Mouse (Mus musculus): ENCODE data around the gene Acoxl.
A peak's percentile ranks its signal among the peaks of the same experiment; 100 is the strongest.

Gene Acoxl

DNA sequence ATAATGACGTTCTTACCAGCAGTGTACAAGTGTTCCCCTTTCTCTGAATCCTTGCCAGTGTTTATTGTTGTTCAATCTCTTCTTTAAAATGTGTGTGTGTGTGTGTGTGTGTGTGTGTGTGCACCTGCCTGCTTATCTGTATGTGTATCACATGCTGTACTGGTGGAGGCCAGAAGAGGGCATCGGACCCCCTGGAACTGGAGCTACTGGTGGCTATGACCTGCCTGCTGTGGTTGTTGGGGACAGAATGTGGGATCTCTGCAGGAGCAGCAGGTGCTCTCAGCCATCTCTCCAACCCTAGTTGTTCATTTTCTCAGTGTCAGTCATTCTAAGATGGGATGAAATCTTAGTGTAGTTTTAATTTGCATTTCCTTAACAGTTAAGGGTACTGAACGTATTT, 98.4 kb downstream of the Acoxl start:
- no peak for DNase-seq (ENCODE audit: extremely low read depth, low read depth)

DNA sequence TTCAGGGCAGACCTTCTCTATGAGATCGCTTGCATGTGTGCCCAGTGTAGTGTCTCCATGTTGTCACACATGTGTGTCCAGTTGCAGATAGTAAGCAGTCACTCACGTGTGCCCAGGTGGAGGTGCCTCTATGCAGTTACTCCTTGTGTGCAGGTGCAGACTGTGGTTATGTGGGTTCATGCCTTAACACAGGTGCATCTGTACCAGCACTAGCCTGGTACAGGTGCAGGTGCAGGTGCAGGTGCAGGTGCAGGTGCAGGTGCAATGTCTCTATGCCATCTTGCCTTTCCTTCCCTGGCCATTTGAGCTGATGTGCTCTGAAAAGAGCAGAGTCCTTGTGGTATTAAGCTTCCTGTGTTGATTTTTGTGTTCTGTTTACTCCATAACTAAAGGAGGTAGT, 100.5 kb downstream of the Acoxl start:
- no peak for DNase-seq (ENCODE audit: extremely low read depth, low read depth)

DNA sequence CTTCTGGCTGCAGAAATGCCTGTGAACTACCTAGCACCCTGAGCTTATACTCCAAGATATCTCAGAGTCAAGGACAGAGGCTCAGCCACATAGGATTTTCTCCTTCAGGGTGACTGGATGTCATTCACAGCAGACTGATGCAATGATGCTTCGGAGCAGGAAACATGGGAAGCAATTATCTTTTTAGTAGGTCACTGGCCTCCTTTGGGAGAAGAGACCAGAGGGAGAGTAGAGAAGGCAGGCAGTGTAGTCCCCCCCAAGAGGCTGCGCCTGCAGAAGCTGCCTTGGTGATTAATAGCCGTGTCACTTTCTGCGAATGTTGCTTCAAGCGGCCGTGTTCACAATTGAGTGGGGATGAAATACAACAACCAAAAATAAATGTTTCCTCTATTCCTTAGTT, 121.9 kb downstream of the Acoxl start:
- no peak for DNase-seq (ENCODE audit: extremely low read depth, low read depth)

DNA sequence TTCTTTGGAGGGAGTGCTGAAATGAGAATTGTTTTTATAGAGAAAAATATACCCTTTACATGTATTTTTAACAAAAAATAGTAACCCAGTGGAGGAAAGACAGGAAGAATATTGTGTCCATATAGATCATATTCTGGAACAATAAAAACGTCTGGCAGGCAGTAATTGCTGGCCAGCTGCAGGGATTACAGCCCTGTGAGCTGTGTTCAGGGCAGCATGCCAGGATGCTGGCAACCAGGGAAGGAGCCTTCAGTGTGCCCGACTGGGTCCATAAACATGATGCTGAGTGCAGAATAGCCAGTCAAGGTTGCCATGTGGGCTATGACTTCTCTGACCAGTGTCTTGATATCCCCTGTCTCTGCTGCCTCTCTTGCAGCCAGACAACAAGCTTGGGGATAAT, 122.5 kb downstream of the Acoxl start:
- no peak for DNase-seq (ENCODE audit: extremely low read depth, low read depth)

DNA sequence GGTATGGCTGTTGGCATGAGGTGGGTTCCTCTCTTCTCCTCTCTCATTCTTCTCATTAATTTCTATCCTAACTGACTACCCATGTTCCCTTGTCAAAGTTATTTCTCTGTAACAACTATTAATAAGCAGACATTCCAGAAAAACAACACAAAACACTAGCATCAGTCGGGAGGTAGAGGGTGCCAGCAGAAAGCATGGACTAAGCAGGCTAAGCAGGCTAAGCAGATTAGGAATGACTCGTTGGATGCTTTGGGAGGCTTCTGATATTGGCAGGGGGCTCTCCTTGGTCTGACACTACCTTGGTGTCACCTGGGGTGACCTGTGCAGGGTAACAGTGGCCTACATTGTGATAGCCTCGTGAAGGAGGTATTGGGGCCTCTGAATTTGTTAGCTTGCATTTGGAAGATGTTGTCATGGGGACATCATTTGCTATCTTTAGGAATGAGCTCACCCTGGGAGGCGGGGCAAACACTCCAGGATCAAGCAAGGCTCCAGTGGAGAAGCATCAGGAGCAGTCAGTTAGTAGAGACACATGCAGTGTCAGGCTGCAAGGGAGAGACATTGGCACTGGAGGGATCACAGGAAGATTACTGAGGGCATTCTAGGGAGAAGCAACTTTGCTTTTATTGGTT, 123.2 kb downstream of the Acoxl start:
- DNase-seq (ENCODE audit: extremely low read depth, low read depth), result no peak

GRCm38 (mm10) chr2:127968944-127969343, 130.3 kb downstream of the Acoxl start:
- peak; percentile 17 for DNase-seq (ENCODE audit: extremely low read depth, low read depth)

GRCm38 (mm10) chr2:127976276-127976675, 137.6 kb downstream of the Acoxl start:
- DNase-seq (ENCODE audit: extremely low read depth, low read depth), result no peak

- no peak for DNase-seq (ENCODE audit: extremely low read depth, low read depth)
Observed at GRCm38 (mm10) chr2:127978601-127979230, 140.0 kb downstream of the Acoxl start.

- DNase-seq (ENCODE audit: extremely low read depth, low read depth), result no peak
Observed at GRCm38 (mm10) chr2:127982610-127983009, 143.9 kb downstream of the Acoxl start.

GRCm38 (mm10) chr2:127983301-127983700, 144.6 kb downstream of the Acoxl start:
- DNase-seq (ENCODE audit: extremely low read depth, low read depth), result no peak

DNA sequence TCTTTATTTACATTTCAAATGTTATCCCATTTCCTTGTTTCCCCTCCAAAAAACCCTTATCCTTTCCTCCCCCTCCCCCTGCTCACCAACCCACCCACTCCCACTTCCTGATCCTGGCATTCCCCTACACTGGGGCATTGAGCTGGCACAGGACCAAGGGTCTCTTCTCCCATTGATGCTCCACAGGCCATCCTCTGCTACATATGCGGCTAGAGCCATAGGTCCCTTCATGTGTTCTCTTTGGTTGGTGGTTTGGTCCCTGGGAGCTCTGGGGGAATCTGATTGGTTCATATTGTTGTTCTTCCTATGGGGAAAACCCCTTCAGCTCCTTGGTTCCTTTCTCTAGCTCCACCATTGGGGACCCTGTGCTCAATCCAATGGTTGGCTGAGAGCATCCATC, 145.3 kb downstream of the Acoxl start:
- DNase-seq (ENCODE audit: extremely low read depth, low read depth), result no peak

DNA sequence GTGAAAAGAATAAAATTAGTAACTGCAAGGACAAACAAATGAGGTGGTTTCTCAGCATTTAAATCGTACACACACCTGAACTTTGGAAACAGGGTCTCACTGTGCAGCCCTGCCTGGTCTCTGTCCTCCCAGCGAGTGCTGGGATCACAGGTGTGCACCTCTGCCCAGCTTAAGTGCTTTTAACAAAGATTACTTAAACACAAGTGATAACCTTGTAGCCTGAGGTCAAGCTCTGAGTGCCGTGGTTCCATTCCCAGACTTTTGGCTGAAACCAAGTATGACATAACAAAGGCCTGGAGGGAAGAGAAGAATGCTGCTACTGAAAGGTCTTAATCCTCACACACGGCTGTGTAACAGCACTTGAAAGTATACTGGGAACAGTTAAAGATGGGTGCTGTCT, 149.0 kb downstream of the Acoxl start:
- no peak for DNase-seq (ENCODE audit: extremely low read depth, low read depth)

DNA sequence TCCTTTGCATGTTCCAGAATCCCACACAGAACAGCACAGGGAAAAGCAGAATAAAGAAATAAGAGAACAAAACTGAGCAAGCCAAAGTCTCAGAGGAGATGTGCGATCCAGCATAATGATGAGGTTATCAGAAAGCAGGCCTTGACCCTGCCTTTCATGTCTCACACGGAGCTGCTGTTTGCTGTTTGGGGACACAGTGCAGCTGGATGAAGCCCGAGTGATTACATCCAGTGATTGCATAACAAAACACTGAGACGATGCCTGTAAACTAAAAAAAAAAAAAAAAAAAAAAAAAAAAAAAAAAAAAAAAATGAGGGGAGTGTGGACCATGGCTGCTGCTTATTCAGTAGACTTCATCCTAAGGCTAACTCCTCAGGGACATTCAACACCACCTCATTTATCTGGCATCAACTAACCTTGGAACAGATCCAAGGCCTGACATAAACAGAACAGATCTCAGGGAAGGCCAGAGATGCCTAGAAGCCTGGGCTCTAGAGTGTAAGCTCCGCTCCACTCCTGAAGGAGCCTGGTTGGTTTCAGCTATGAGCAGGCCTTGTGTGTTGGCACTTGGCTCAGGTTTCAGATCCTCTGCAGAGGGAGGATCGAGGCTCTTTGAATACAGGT, 152.3 kb downstream of the Acoxl start:
- no peak for DNase-seq (ENCODE audit: extremely low read depth, low read depth)

- DNase-seq (ENCODE audit: extremely low read depth, low read depth), result no peak
Observed at GRCm38 (mm10) chr2:127991656-127992055, 153.0 kb downstream of the Acoxl start.

GRCm38 (mm10) chr2:128008662-128009423, 170.2 kb downstream of the Acoxl start:
- DNase-seq (ENCODE audit: extremely low read depth, low read depth), result peak; percentile 95

DNA sequence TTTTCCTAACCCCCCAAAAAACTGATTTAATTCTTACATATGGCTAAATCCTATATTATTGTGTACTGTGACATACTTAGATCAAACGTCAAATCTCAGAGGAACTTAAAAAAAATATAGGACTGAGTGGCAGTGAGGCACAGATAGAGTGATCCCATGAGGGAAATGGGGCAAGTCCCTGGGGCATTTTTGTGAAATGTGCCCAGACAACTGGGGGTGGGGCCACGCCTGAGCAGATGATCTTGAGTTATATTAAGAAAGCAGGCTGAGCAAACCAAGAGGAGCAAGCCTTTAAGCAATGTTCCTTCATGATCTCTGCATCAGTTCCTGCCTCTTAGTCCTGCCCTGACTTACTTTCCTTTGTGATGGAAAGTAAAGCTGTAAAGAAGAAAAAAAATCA, 175.9 kb downstream of the Acoxl start:
- no peak for DNase-seq (ENCODE audit: extremely low read depth, low read depth)

GRCm38 (mm10) chr2:128015602-128016001, 176.9 kb downstream of the Acoxl start:
- no peak for DNase-seq (ENCODE audit: extremely low read depth, low read depth)

DNA sequence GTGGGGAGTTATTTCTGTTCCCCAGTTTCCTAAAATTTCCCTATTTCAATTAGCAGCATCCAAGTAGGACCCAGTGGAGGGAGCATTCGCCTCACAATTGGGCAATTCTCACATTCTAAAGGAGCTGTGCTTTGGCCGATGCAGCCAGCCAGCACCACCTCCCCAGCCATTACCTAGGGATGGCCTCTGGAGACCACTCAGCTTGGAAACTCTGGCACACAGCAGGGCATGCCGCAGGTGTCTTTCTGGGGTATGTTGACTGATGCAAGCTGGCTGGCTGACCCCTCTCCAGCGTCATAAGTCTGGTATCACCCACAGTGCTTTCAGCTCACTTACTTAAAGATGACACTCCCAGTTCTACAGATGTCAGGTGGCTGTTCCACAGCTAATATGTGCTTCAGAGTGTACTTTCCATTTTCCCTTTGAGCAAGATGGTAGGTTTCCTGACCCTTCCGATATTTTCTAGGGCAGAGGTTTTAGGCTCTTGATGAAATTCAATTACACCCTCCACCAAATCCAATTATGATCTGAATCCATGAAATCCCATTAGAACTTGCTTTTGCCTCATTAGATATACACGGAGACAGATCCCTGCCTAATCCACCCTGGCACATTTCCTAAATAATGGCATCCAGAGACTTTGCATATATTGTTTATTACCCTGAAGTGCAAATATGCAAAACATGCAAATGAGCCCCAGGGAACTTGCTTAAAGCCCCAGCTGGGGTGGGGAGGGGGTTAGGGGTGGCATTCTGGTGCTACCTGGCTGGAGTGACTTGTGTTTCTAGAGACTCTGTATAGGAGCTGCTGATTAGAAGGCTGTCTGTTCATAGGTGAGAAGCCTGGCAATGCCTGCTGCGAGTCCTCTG, 181.6 kb downstream of the Acoxl start:
- DNase-seq (ENCODE audit: extremely low read depth, low read depth), result no peak

GRCm38 (mm10) chr2:128020908-128021193, 182.2 kb downstream of the Acoxl start:
- DNase-seq (ENCODE audit: extremely low read depth, low read depth), result no peak

- no peak for DNase-seq (ENCODE audit: extremely low read depth, low read depth)
Observed at GRCm38 (mm10) chr2:128023855-128024254, 185.2 kb downstream of the Acoxl start.

- DNase-seq (ENCODE audit: extremely low read depth, low read depth), result no peak
Observed at GRCm38 (mm10) chr2:128027696-128028095, 189.0 kb downstream of the Acoxl start.
